Mouse (Mus musculus): ENCODE measurements around the gene Chga.

Chga gene

GRCm38 (mm10) chr12:102554721-102555516, at the start of gene Chga:
TSS of gene Chga (plus strand) at chr12:102554969.
- DNase-seq, result peak; percentile 96 to 98

DNA sequence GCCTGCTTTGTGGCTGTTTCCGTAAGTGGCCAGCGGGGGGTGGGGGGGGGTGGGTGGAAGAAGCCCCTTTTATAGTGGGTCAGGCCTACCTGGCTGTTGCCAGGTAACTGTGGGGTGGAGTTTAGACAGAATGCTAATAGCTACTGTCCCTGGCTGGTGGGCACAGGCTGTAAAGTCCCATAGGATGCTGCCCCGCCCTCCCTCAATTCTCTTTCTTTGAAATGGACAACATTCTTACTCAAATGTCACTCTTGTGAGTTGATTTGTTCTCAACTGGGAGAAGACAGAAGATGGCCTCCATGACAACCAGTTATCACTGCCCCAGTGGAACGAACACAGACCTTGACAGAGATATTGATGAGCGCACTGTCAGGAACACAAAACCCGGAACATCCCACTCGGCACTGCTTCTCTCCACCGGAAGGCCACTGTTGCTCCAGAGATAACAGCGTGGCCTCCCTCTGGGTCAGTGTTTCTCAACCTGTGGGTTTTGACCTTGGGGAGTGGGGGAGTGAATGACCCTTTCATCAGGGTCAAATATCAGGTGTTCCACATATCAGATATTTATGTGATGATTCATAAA, 49.5 kb upstream of the Chga start:
- no peak for DNase-seq

DNA sequence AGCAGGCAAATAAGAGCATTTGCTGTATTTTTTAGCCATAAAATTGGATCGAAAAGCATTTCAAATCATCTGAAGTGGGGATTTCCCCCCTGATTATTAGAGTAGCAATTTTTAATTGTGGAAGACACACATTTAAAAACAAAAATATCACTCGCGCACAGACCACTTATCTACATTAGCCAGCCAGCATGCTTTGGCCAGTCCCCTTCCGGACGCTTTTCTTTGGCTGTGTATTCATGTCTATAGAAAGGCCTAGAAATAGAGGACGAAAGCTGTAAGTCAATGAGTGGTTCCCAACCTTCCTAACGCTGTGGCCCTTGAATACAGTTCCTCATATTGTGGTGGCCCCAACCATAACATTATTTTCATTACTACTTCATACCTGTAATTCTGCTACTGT, 48.8 kb upstream of the Chga start:
- DNase-seq, result no peak

DNA sequence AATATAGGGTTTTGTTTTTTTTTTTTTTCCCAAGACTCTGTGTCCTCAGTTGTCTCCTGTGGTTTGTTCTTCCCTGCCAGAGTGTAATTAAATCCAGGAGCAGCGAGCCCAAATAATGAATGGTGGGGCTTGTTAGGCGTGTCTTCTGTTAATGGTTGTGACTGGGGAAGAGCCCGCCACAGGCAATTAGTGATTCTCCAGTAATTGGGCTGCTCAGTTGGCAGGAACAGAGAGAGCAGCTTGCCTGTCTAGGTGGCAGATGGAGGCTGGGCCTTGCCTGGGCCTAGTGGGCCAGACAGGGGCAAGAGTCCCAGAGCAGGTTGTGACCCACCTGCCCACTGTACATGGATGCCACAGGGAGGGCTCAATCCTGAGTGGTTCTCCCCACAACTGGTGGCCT, 43.4 kb upstream of the Chga start:
- DNase-seq, result no peak

DNA sequence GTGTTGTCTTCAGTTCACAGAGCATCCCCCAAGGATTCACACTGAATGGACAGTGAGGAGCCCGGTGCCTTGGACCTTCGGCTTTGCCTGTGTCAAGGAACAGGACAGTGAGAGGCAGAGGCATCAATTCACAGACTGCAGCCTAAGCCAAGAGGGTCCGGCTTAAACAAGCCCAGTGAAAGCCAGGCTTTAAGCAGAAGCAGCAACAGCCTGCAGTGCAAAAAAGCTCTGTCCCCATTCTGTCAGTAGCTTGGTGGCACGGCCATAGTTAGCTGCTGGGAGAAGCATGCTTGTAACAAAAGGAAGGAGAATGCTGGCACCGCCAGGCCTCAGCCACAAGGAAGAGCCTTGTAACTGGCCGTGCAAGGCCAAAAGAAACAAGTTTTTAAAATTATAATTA, 40.6 kb upstream of the Chga start:
- no peak for DNase-seq

GRCm38 (mm10) chr12:102514751-102515150, 40.0 kb upstream of the Chga start:
- no peak for DNase-seq

DNA sequence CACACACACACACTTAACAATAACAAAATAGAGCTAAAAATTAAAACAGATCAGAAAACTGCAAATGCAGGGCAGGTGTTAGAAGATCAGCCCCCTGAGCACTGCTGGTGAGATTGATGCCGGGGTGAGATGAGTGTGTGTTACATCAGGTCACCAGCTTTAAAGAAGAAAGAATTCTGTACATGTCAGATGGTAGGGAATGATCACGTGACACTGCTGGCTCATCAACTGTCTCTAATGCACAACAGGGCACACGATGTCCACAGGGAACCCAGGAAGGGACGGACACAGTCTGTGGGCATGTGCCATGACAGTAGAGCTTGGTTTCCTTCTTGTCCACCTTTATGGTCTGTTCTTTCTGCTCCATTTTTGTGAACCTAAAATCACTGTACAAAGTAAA, 38.6 kb upstream of the Chga start:
- DNase-seq, result no peak

GRCm38 (mm10) chr12:102517647-102518046, 37.1 kb upstream of the Chga start:
- no peak for DNase-seq

DNA sequence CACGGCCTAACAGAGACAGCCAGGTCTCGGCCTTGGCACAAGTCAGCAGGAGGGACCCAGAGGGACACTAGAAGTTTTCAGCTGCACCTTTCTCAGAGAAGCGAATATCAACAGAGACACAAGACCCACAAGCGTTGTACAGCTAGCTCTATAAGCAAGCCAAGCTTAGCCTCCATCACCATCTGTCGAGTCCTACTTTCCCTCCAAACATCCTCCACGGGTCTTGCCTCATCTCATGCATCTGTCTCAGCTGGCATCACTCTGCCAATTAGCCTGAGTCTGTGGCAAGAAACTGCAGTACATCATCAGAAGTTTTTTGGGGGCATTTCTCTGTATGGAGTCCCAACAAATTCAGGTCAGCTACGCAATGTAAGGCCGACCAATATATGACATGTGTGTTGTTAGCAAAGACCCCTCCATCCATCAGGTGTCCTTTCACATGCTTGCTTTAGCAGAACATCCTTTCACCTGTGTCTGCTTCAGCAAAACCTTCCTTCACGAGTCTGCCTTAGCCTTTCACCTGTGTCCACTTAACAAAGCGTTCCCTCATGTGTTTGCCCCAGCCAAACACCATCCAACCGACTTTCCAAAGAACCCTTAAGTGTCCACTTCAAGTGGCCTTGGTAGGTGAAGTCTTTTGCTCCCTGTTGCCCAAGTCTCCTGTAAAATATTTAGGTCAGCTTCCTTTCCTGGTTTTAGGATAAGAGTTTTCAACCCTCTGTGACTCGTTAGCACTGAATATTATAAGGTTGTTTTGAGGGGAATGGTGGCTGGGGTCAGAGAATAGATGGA, 34.6 kb upstream of the Chga start:
- no peak for DNase-seq

DNA sequence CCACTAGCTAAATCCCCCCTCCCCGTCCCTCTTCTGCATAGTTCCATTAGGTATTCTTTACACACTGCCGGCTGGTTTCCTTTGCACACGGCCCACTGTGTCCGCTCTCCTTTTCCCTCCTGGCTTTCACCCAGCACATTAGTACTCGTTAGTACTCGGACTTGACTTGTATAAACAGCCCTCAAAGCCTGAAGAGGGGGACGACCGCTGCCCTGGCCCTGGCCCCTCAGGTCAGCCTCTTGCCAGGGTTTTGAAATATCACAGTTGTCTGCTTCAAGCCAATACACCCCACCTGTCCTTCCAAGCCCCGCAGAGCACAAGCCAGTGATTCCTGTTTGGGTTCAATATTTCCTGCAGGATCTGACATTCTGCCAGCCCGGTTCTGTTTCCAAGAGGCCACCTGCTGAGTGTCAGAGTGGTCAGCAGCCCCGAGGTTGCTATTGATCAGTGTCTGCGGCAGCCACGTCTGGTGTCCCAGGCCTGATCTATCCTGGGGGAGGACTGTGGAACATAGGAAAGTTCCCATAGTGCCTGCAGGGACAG, 32.9 kb upstream of the Chga start:
- peak; percentile 15 to 25 for DNase-seq

DNA sequence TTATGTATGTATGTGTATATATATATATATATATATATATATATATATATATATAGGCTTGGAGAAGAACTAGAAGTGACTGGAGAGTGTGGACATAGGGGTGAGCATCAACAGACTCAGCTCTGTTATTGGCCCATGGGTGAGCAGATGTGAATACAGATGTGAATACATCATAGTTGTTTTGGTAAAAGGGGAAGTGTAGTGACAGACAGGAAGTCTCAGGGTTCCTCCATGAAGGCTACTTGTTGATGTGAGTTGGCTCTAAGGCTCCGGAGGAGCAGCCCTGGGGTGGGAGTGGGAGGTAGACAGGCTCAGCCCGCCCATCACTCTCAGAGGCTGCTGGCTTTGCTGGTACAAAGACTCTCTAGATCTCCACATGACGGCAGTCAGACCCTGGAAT, 30.6 kb upstream of the Chga start:
- DNase-seq, result no peak

DNA sequence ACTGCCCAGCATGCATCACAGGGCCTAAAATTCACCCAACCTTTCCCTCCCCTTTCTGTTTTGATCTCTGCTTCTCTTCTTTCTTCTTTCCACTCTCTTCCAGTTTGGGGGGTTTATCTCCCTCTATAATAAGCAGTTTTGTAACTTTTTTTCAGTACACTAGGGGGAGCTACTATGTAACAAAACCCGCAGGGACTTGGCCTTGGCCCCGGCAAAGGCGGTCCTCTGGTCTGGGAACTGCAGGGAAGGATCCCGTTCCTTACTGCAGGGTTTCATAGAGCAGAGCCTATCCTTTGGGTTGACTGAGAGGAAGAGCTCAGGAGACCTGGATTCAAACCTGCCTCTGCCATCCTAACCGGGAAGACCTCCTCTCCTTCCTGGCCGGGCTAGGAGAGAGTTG, 30.0 kb upstream of the Chga start:
- peak; percentile 53 to 69 for DNase-seq

DNA sequence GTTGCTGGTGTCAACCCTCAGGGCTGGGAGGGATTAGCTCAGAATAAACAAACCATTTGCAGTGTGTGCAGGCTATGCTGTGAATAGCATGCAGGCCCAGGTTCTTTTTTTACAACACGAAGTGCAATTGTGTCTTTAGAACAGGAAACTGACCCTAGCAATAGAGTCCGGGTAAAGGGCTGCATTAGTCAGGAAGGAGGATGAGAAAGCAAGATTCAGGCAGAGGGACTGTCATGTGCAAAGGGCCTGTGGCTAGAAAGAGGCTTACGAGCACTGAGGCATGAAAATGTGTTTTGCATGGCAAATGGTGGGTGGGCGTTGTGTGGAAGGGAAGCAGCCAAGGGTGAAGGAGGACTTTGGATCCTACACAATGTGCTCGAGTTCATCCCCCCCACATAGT, 26.8 kb upstream of the Chga start:
- DNase-seq, result no peak

DNA sequence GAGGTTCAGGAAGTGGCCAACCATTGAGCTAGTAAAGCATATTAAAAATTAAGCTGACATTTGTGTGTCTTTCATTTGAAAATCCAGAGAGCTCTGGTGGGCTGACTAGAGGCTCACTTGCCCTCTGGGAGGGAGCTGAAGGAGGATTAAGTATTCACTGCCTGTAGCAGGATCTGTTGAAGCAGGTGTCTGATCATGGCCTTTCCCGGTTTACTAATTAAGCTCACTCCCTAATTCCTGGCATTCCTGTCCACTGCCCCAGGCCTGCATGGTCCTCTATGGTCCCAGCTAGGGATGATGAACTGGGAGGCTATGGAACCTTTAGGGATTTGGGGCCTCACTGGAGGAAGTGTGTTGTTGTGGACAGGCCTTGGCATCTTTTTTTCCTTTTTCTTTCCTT, 19.0 kb upstream of the Chga start:
- peak; percentile 25 to 56 for DNase-seq

GRCm38 (mm10) chr12:102540278-102540677, 14.5 kb upstream of the Chga start:
- no peak for DNase-seq

- no peak for DNase-seq
These were observed 13.6 kb upstream of the Chga start for GRCm38 (mm10) chr12:102541168-102541567.

GRCm38 (mm10) chr12:102545122-102545521, 9.6 kb upstream of the Chga start:
- DNase-seq, result no peak

DNA sequence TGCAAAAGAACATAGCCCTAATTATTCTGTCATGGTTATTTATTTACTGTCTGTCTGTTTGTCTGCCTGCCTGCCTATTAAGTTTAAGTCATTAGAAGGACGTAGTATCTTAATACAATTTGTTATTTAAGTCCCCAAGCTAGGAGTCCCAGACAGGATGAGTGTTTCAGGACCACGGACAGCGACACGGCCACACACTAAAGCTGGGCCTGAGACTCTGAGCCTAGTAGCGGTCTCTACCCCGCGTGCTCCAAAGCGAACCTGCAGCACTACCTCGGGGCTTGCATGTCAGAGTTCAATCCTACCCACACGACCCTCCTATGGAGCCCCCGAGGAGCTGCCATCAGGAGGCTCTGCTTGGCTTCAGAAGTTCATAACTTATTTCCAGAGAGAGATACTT, 4.2 kb upstream of the Chga start:
- DNase-seq, result peak; percentile 93 to 95

- no peak for DNase-seq
These were observed 3.6 kb upstream of the Chga start for GRCm38 (mm10) chr12:102551186-102551585.

DNA sequence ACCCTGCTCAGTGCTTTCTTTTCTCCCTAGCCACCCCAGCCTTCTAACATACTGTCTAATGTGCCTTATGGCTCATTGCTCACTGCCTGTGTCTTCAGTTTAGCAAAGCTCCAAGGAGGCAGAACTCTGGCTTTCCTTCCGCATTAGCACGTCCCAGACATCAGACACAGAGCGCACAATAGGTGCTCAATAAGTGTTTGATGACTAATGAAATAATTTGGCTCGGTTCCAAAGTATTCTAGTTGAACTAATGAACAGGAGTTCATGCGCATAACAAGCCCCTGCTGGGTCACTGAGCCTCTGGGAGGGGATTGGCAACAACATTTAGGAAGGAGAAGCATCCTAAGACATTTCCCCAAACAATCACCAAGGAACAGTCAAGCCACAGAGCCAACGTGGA, 2.8 kb upstream of the Chga start:
- no peak for DNase-seq

DNA sequence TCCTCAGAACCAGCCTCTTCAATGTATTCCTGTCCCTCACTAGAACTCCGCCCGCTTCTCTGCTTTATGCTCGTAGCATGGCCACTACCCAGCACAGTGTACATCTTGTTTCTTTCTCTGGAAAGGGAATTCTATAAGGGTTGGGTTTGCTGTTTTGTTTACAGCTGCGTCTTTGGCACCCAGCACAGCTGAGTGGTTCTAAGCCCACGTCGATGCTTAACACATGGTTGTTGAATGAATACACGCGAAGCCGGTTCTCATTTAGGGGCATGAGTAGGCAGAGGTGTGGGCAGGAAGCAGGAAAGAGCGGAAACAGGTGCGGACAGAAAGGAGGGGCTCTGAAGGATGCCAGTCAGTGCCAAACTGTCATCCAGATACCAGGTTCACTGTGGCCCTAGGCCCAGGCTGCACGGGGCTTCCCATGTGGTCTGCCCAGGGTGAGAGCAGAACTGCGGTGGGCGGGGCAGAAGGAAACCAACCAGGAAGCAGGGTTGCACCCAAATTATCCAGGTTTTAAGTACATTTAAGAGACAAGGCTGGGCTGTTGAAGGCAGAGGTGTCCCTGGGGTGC, 979 bp upstream of the Chga start:
- DNase-seq, result no peak

DNA sequence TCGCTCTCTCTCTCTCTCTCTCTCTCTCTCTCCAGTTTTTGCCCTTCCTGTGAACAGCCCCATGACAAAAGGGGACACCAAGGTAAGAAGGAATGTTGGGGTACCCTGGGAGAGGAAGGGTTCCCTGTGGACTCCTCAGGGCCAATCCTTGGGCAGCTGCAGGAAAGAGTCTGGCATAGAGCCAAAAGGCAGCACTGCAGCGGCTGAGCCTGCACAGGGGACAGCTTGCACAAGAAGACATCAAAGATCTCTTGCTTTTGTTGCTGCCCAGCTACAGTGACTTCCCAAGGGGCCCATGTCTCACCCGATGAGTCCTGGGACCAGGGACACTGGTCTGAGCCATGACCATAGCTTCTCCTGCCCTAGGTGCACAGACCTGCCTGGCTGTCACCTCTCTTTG, 1.1 kb downstream of the Chga start:
- DNase-seq, result no peak

DNA sequence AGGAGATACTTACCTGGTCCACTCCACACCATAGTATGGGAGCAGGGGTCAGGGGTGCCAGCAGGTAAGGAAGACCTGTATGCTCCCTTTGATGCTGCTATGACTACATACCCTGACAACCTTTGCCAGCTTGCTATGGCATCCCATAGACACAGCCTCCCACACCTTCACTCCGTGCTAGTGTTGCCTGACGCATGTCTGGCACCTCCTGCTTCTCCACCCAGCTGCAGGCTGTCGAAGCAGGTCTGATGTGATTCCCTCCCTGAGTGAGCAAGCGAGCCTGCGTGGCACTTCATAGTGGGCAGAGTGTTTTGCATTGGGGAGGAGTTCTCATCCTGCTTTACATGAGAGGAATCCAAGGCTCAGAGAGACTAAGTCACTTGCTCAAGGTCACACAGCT, 2.6 kb downstream of the Chga start:
- no peak for DNase-seq

Measured in kidney, postnatal 4 days (tissue).